In the genomic region with DNA sequence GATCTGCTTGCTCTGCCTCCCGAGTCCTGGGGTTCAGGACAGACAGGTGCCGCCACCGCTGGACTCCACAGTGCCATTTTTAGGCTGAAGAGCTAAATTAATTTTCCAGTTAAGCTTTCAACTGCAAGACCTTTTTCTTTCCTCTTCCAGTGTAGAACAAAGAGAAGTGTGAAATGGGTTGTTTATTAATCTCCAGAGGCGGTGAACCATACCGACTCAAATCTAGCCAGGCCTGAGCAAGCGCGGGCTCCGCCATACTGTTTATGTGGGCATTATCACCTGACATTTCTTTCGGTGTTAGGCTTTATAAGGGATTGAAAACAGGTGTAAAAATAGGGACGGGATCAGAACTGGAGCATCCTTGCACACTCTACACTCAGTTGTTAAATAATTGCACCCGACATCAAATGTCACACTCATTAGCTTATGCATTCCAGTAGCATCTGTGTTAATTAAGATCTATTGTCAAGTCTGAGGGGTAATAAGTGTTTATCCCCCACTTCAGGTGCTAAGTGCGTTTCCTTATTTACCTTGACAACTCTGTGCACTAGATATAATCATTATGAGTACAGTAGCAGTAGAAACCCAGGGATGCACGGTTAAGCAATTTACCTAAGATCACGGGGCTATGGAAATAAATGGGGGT, we compare ENCODE assay signal across 7 mouse cellular contexts. TPM values are rescaled to one million over a fixed set of nuclear protein-coding genes. Genes with fewer than 3 reads are reported as not detected.
DNase-seq lines count a peak whose midpoint lies in the region; ATAC-seq and TF ChIP-seq lines count a peak whose summit lies in the region.

No protein-coding gene starts in this region.

- H3ac ChIP-seq in C2C12 (ENCODE audit: control insufficient read depth, insufficient read length, low read depth), result peak overlapping the region; percentile 98

- peaks cover 8 to 30% of the 10 kb centered on the region in 2 experiments for H3K4me1 ChIP-seq in MEL (ENCODE audit: control insufficient read depth in 1 of 2, insufficient read depth in 2 of 2, low read length in 2 of 2)
- H3K4me1 ChIP-seq in hindbrain, embryonic 16.5 days (ENCODE audit: control insufficient read depth, insufficient read depth, low read depth, low read length), result peaks cover 27% of the 10 kb centered on the region
- H3K4me1 ChIP-seq in liver, embryonic 14.5 days (replicated peaks; ENCODE audit: control insufficient read depth in 2 of 2, insufficient read depth in 2 of 2, low read length in 1 of 2), result peaks cover 13 to 23% of the 10 kb centered on the region in 2 experiments

- H3K36me3 ChIP-seq in C2C12 (ENCODE audit: control insufficient read depth, insufficient read depth) (peaks cover 28% of the 10 kb centered on the region), MEL (ENCODE audit: control insufficient read depth in 1 of 2, insufficient read depth in 2 of 2, low read length in 2 of 2) (peaks cover 0 to 28% of the 10 kb centered on the region in 2 experiments; a peak in 2 of 4 replicates)
- no peaks in the 10 kb centered on the region for H3K36me3 ChIP-seq in hindbrain, embryonic 16.5 days (ENCODE audit: control insufficient read depth, insufficient read depth, low read length)
- H3K36me3 ChIP-seq in liver, embryonic 14.5 days (replicated peaks; ENCODE audit: control insufficient read depth, insufficient read depth, low read depth), result no peaks in the 10 kb centered on the region

- H3K27ac ChIP-seq in MEL (ENCODE audit: control insufficient read depth, low read depth, low read length), result peak overlapping the region; percentile 70; the same call in 1 of the 2 replicates
- no peak overlapping the region for H3K27ac ChIP-seq in hindbrain, embryonic 16.5 days (ENCODE audit: low read depth, low read length)
- no peak overlapping the region for H3K27ac ChIP-seq in liver, embryonic 14.5 days

- H3K27me3 ChIP-seq in C2C12 (ENCODE audit: control insufficient read depth, insufficient read depth, insufficient read length) (no peaks in the 10 kb centered on the region), MEL (ENCODE audit: control insufficient read depth in 1 of 2, insufficient read depth in 2 of 2, low read length in 2 of 2) (no peaks in the 10 kb centered on the region)
- H3K27me3 ChIP-seq in hindbrain, embryonic 16.5 days (replicated peaks; ENCODE audit: control insufficient read depth, insufficient read depth, low read length), result no peaks in the 10 kb centered on the region
- no peaks in the 10 kb centered on the region for H3K27me3 ChIP-seq in liver, embryonic 14.5 days (ENCODE audit: control insufficient read depth, insufficient read depth, low read length)

- no peak for TF ChIP-seq RAD21 in MEL (IDR thresholded peaks at IDR 0.05; ENCODE audit: low read depth, low read length)

- ATAC-seq in hindbrain, embryonic 16.5 days, result no peak
- ATAC-seq in liver, embryonic 14.5 days (ENCODE audit: insufficient read depth), result no peak

- 61% methylated on average over 14 of the region's 14 CpGs for WGBS in hindbrain, embryonic 16.5 days
- 74% methylated on average over 14 of the region's 14 CpGs for WGBS in liver, embryonic 14.5 days (ENCODE audit: insufficient replicate concordance)

- no peak for DNase-seq in MEL (ENCODE audit: low read depth, low spot score)
- DNase-seq in liver, embryonic 14.5 days (ENCODE audit: low read depth in 3 of 3, low spot score in 3 of 3), result no peak
- DNase-seq in urinary bladder, adult 2 months (ENCODE audit: low spot score), result no peak
- DNase-seq in right cerebral cortex, postnatal 4 days, result no peak
- no peak for DNase-seq in layer of hippocampus, adult 18-20 months (ENCODE audit: low spot score in 2 of 2)

- 0 out of 4 replicates have a peak, but pooled peaks of 1 of the 2 experiments have one; percentile 2 for TF ChIP-seq POLR2A in MEL (IDR thresholded peaks at IDR 0.05; ENCODE audit: control insufficient read depth in 1 of 2, insufficient read depth in 1 of 2, low read depth in 1 of 2, low read length in 2 of 2, poor library complexity in 1 of 2)

- no peak for TF ChIP-seq EP300 in MEL (IDR thresholded peaks at IDR 0.05; ENCODE audit: low read depth in 1 of 2, low read length in 2 of 2)
- no peak for TF ChIP-seq EP300 in liver, embryonic 14.5 days (IDR thresholded peaks at IDR 0.05; ENCODE audit: low read depth)

- peak overlapping the region; percentile 81 for H3K4me2 ChIP-seq in hindbrain, embryonic 16.5 days (ENCODE audit: low read length)
- peak overlapping the region; percentile 86 for H3K4me2 ChIP-seq in liver, embryonic 14.5 days (ENCODE audit: low read depth)

- no peaks in the 10 kb centered on the region for H3K9me3 ChIP-seq in MEL (replicated peaks; ENCODE audit: insufficient read depth, low read length)
- H3K9me3 ChIP-seq in hindbrain, embryonic 16.5 days (ENCODE audit: control insufficient read depth, low read length), result no peaks in the 10 kb centered on the region
- no peaks in the 10 kb centered on the region for H3K9me3 ChIP-seq in liver, embryonic 14.5 days (ENCODE audit: control insufficient read depth, low read length)

- H3K9ac ChIP-seq in MEL (ENCODE audit: control insufficient read depth, low read depth, low read length, poor library complexity, severe bottlenecking), result peak overlapping the region; percentile 89
- peak overlapping the region; percentile 95 for H3K9ac ChIP-seq in hindbrain, embryonic 16.5 days (ENCODE audit: low read depth, low read length)
- H3K9ac ChIP-seq in liver, embryonic 14.5 days (replicated peaks), result peak overlapping the region; percentile 88

- peak overlapping the region; percentile 84 for H3K4me3 ChIP-seq in C2C12 (ENCODE audit: insufficient read depth, poor library complexity, severe bottlenecking)
- peak overlapping the region; percentile 70 to 94 for H3K4me3 ChIP-seq in MEL (ENCODE audit: control insufficient read depth in 1 of 2, insufficient read depth in 1 of 2, low read depth in 2 of 2, low read length in 2 of 2)
- H3K4me3 ChIP-seq in hindbrain, embryonic 16.5 days (ENCODE audit: low read length), result peak overlapping the region; percentile 76
- peak overlapping the region; percentile 77 to 87 for H3K4me3 ChIP-seq in liver, embryonic 14.5 days (ENCODE audit: insufficient read depth in 1 of 2, low read depth in 2 of 2, low read length in 2 of 2)

- H3K79me3 ChIP-seq in C2C12 (ENCODE audit: low read depth), result peaks cover 63% of the 10 kb centered on the region

- H3K79me2 ChIP-seq in C2C12 (ENCODE audit: control insufficient read depth, insufficient read depth), result peaks cover 66% of the 10 kb centered on the region
- peaks cover 50% of the 10 kb centered on the region for H3K79me2 ChIP-seq in MEL (ENCODE audit: control insufficient read depth, insufficient read depth, low read length, poor library complexity)

- TF ChIP-seq CTCF in C2C12 (IDR thresholded peaks at IDR 0.05; ENCODE audit: control insufficient read depth, insufficient read depth, insufficient read length), result no peak
- no peak for TF ChIP-seq CTCF in MEL (IDR thresholded peaks at IDR 0.05 in 2 of 3, conservative IDR thresholded peaks at IDR 0.05 in 1 of 3; ENCODE audit: control insufficient read depth in 1 of 3, insufficient read depth in 1 of 3, low read depth in 2 of 3, low read length in 3 of 3, poor library complexity in 1 of 3, severe bottlenecking in 1 of 3)
- no peak for TF ChIP-seq CTCF in liver, embryonic 14.5 days (IDR thresholded peaks at IDR 0.05; ENCODE audit: low read depth)

TF ChIP-seq in C2C12, 6 proteins besides CTCF, POLR2A, EP300 and RAD21:
- TF ChIP-seq MYOG (IDR thresholded peaks at IDR 0.05; ENCODE audit: control insufficient read depth, extremely low read depth, insufficient read length) (no peak), CEBPB (IDR thresholded peaks at IDR 0.05; ENCODE audit: low read depth) (no peak), FOSL1 (IDR thresholded peaks at IDR 0.05; ENCODE audit: insufficient read depth, low read length, poor library complexity, severe bottlenecking) (no peak), MAX (IDR thresholded peaks at IDR 0.05) (no peak), USF1 (IDR thresholded peaks at IDR 0.05; ENCODE audit: low read depth) (no peak), MYOD1 (IDR thresholded peaks at IDR 0.05; ENCODE audit: control insufficient read depth, insufficient read length, low read depth) (no peak)

TF ChIP-seq in MEL, 35 proteins besides CTCF, POLR2A, EP300 and RAD21 (continues in another document):
- TF ChIP-seq ZKSCAN1 (IDR thresholded peaks at IDR 0.05; ENCODE audit: low read depth, low read length), result no peak
- TF ChIP-seq UBTF (IDR thresholded peaks at IDR 0.05; ENCODE audit: borderline replicate concordance, insufficient read depth, low read depth, low read length), result no peak
- TF ChIP-seq ZMIZ1 (IDR thresholded peaks at IDR 0.05; ENCODE audit: low read depth, low read length), result no peak
- TF ChIP-seq GABPA (IDR thresholded peaks at IDR 0.05; ENCODE audit: low read depth, low read length), result no peak
- TF ChIP-seq E2F4 (IDR thresholded peaks at IDR 0.05; ENCODE audit: borderline replicate concordance, low read depth, low read length), result no peak
- no peak for TF ChIP-seq SIN3A (IDR thresholded peaks at IDR 0.05; ENCODE audit: low read length)
- no peak for TF ChIP-seq ZC3H11A (IDR thresholded peaks at IDR 0.05; ENCODE audit: low read depth, low read length)
- TF ChIP-seq BHLHE40 (IDR thresholded peaks at IDR 0.05; ENCODE audit: borderline replicate concordance, low read depth, low read length), result no peak
- no peak for TF ChIP-seq TCF12 (IDR thresholded peaks at IDR 0.05; ENCODE audit: low read depth, low read length)
- TF ChIP-seq KAT2A (conservative IDR thresholded peaks at IDR 0.05; ENCODE audit: low read depth, low read length), result no peak

RNA-seq across cellular contexts. Expression of gene Rab21, which starts 1.6 kb away (rescaled TPM):
- polyA plus RNA-seq in C2C12 (2012; fragmentation: generic; extraction: Trizol) (22.9 TPM), MEL (2012; ENCODE audit: insufficient read depth in 1 of 2, insufficient read length in 2 of 2, low read depth in 1 of 2, low replicate concordance in 2 of 2, missing spikeins in 1 of 2) (10 to 100 TPM; 20.9 to 31.5 TPM)
- 12.9 and 15.5 TPM in 2 replicates for total RNA-seq in MEL (2012; rRNA removed)
- polyA plus RNA-seq in hindbrain, embryonic 16.5 days (2015; fragmentation: Nextera tagmentation; extraction: Ambion mirVana), result 7.0 TPM in 2 replicates
- polyA plus RNA-seq in liver, embryonic 14.5 days (2012; rRNA removed), result 4.9 and 6.7 TPM in 2 replicates
- polyA plus RNA-seq in liver, embryonic 14.5 days (2014; fragmentation: Nextera tagmentation; extraction: Ambion mirVana), result 2.9 and 3.7 TPM in 2 replicates
- polyA plus RNA-seq in urinary bladder, adult 2 months (2012; rRNA removed), result 36.2 and 39.5 TPM in 2 replicates
- total RNA-seq in layer of hippocampus, adult 18-20 months (2021), result 10 to 100 TPM; 58.1 to 58.4 TPM

RNA-seq across cellular contexts. Expression of gene Tmem19, which starts 48.5 kb away (rescaled TPM):
- 16.6 TPM for polyA plus RNA-seq in C2C12 (2012; fragmentation: generic; extraction: Trizol)
- 10.7 and 12.1 TPM in 2 replicates for total RNA-seq in MEL (2012; rRNA removed)
- polyA plus RNA-seq in MEL (2012; ENCODE audit: insufficient read depth in 1 of 2, insufficient read length in 2 of 2, low read depth in 1 of 2, low replicate concordance in 2 of 2, missing spikeins in 1 of 2), result 10 to 100 TPM in 1 of 2 experiments, not detected in 1; 16.6 TPM
- polyA plus RNA-seq in hindbrain, embryonic 16.5 days (2015; fragmentation: Nextera tagmentation; extraction: Ambion mirVana), result 34.0 and 34.1 TPM in 2 replicates
- 3.6 and 5.5 TPM in 2 replicates for polyA plus RNA-seq in liver, embryonic 14.5 days (2012; rRNA removed)
- 11.3 and 11.7 TPM in 2 replicates for polyA plus RNA-seq in liver, embryonic 14.5 days (2014; fragmentation: Nextera tagmentation; extraction: Ambion mirVana)
- 18.8 and 19.4 TPM in 2 replicates for polyA plus RNA-seq in urinary bladder, adult 2 months (2012; rRNA removed)
- total RNA-seq in layer of hippocampus, adult 18-20 months (2021), result 10 to 100 TPM; 37.9 to 39.6 TPM
